Comparison of ENCODE assay signal across 8 mouse cellular contexts in genomic region chr1:74098004-74099000, GRCm38 (mm10). TPM values are rescaled to one million over a fixed set of nuclear protein-coding genes. Genes with fewer than 3 reads are reported as not detected.
DNase-seq lines count a peak whose midpoint lies in the region; ATAC-seq and TF ChIP-seq lines count a peak whose summit lies in the region.

No protein-coding gene starts in this region.

- H3K4me1 ChIP-seq in forebrain, embryonic 14.5 days (ENCODE audit: control insufficient read depth, insufficient read depth, low read length): peaks cover 29% of the 10 kb centered on the region
- H3K4me1 ChIP-seq in intestine, embryonic 15.5 days (replicated peaks): peaks cover 30% of the 10 kb centered on the region
- H3K4me1 ChIP-seq in liver, embryonic 14.5 days (replicated peaks; ENCODE audit: control insufficient read depth in 2 of 2, insufficient read depth in 2 of 2, low read length in 1 of 2): no peaks in the 10 kb centered on the region
- peaks cover 81% of the 10 kb centered on the region for H3K4me1 ChIP-seq in neural tube, embryonic 13.5 days (replicated peaks)

- ATAC-seq in forebrain, embryonic 14.5 days: peak; percentile 76
- ATAC-seq in intestine, embryonic 15.5 days: peak; percentile 53
- no peak for ATAC-seq in liver, embryonic 14.5 days (ENCODE audit: insufficient read depth)
- peak; percentile 67 for ATAC-seq in neural tube, embryonic 13.5 days (ENCODE audit: low read depth)
- ATAC-seq in erythroid progenitor cell, adult 5-6 weeks (replicated peaks; ENCODE audit: low FRiP score, poor library complexity, severe bottlenecking): no peak

- H3K36me3 ChIP-seq in forebrain, embryonic 14.5 days (ENCODE audit: control insufficient read depth, insufficient read depth, low read length): no peaks in the 10 kb centered on the region
- no peaks in the 10 kb centered on the region for H3K36me3 ChIP-seq in intestine, embryonic 15.5 days
- no peaks in the 10 kb centered on the region for H3K36me3 ChIP-seq in liver, embryonic 14.5 days (replicated peaks; ENCODE audit: control insufficient read depth, insufficient read depth, low read depth)
- H3K36me3 ChIP-seq in neural tube, embryonic 13.5 days: no peaks in the 10 kb centered on the region

- peak overlapping the region; percentile 90 for H3K4me2 ChIP-seq in forebrain, embryonic 14.5 days (ENCODE audit: low read length)
- H3K4me2 ChIP-seq in intestine, embryonic 15.5 days (replicated peaks): peak overlapping the region; percentile 95
- peak overlapping the region; percentile 42 for H3K4me2 ChIP-seq in liver, embryonic 14.5 days (ENCODE audit: low read depth)
- H3K4me2 ChIP-seq in neural tube, embryonic 13.5 days: peak overlapping the region; percentile 91

- H3K4me3 ChIP-seq in forebrain, embryonic 14.5 days (ENCODE audit: low read depth, low read length): peak overlapping the region; percentile 54
- H3K4me3 ChIP-seq in intestine, embryonic 15.5 days (replicated peaks): peak overlapping the region; percentile 54
- H3K4me3 ChIP-seq in liver, embryonic 14.5 days (ENCODE audit: insufficient read depth in 1 of 2, low read depth in 2 of 2, low read length in 2 of 2): 0 out of 4 replicates have a peak overlapping the region, but pooled peaks of 1 of the 2 experiments have one; percentile 18
- H3K4me3 ChIP-seq in neural tube, embryonic 13.5 days: peak overlapping the region; percentile 52

- H3K9me3 ChIP-seq in forebrain, embryonic 14.5 days (replicated peaks; ENCODE audit: control insufficient read depth, low read length): no peaks in the 10 kb centered on the region
- no peaks in the 10 kb centered on the region for H3K9me3 ChIP-seq in intestine, embryonic 15.5 days
- H3K9me3 ChIP-seq in liver, embryonic 14.5 days (ENCODE audit: control insufficient read depth, low read length): no peaks in the 10 kb centered on the region
- H3K9me3 ChIP-seq in neural tube, embryonic 13.5 days: no peaks in the 10 kb centered on the region

- DNase-seq in lung, adult 18-20 months: peak; percentile 42 to 50
- no peak for DNase-seq in lung, postnatal 25 days (ENCODE audit: low spot score)
- peak; percentile 68 for DNase-seq in adrenal gland, postnatal 25 days
- DNase-seq in forebrain, embryonic 14.5 days (ENCODE audit: low spot score): peak; percentile 85
- no peak for DNase-seq in liver, embryonic 14.5 days (ENCODE audit: low read depth in 3 of 3, low spot score in 3 of 3)

- no peak for TF ChIP-seq EP300 in liver, embryonic 14.5 days (IDR thresholded peaks at IDR 0.05; ENCODE audit: low read depth)

- peak overlapping the region; percentile 78 for H3K9ac ChIP-seq in forebrain, embryonic 14.5 days (ENCODE audit: low read length)
- peak overlapping the region; percentile 54 for H3K9ac ChIP-seq in intestine, embryonic 15.5 days
- no peak overlapping the region for H3K9ac ChIP-seq in liver, embryonic 14.5 days (replicated peaks)
- peak overlapping the region; percentile 71 for H3K9ac ChIP-seq in neural tube, embryonic 13.5 days

- H3K27ac ChIP-seq in forebrain, embryonic 14.5 days (ENCODE audit: low read depth, low read length): peak overlapping the region; percentile 88
- peak overlapping the region; percentile 55 for H3K27ac ChIP-seq in intestine, embryonic 15.5 days
- no peak overlapping the region for H3K27ac ChIP-seq in liver, embryonic 14.5 days
- H3K27ac ChIP-seq in neural tube, embryonic 13.5 days (replicated peaks): peak overlapping the region; percentile 83

- peak; percentile 22; the same call in 1 of the 2 replicates for TF ChIP-seq CTCF in liver, embryonic 14.5 days (IDR thresholded peaks at IDR 0.05; ENCODE audit: low read depth)

- WGBS in forebrain, embryonic 14.5 days: under 1% methylated on average over 56 of the region's 58 CpGs
- under 1% methylated on average over 58 of the region's 58 CpGs for WGBS in intestine, embryonic 15.5 days
- 2% methylated on average over 58 of the region's 58 CpGs for WGBS in liver, embryonic 14.5 days (ENCODE audit: insufficient replicate concordance)
- under 1% methylated on average over 56 of the region's 58 CpGs for WGBS in neural tube, embryonic 13.5 days

- 0 out of 2 replicates have a peak, but pooled peaks cover 4% of the 10 kb centered on the region for H3K27me3 ChIP-seq in forebrain, embryonic 14.5 days (replicated peaks; ENCODE audit: control insufficient read depth, insufficient read depth, low read length)
- peaks cover 28% of the 10 kb centered on the region for H3K27me3 ChIP-seq in intestine, embryonic 15.5 days (replicated peaks)
- H3K27me3 ChIP-seq in liver, embryonic 14.5 days (ENCODE audit: control insufficient read depth, insufficient read depth, low read length): peaks cover 50% of the 10 kb centered on the region
- peaks cover 32% of the 10 kb centered on the region; the same call in 1 of the 2 replicates for H3K27me3 ChIP-seq in neural tube, embryonic 13.5 days

RNA-seq across cellular contexts. Expression of gene Tns1, which starts 25.9 kb away (rescaled TPM):
- 270 and 436 TPM in 2 replicates for total RNA-seq in adrenal gland, postnatal 25 days (2021)
- 7.7 and 9.4 TPM in 2 replicates for polyA plus RNA-seq in forebrain, embryonic 14.5 days (2014; fragmentation: Nextera tagmentation; extraction: Ambion mirVana)
- 23.1 and 29.1 TPM in 2 replicates for polyA plus RNA-seq in intestine, embryonic 15.5 days (2015; fragmentation: Nextera tagmentation; extraction: Ambion mirVana)
- polyA plus RNA-seq in liver, embryonic 14.5 days (2012; rRNA removed): 7.2 and 8.7 TPM in 2 replicates
- polyA plus RNA-seq in liver, embryonic 14.5 days (2014; fragmentation: Nextera tagmentation; extraction: Ambion mirVana): 15.7 and 20.8 TPM in 2 replicates
- 15.8 and 17.0 TPM in 2 replicates for polyA plus RNA-seq in neural tube, embryonic 13.5 days (2015; fragmentation: Nextera tagmentation; extraction: Ambion mirVana)
- 20.5 and 21.6 TPM in 2 replicates for total RNA-seq in erythroid progenitor cell, adult 5-6 weeks (2015; ENCODE audit: low replicate concordance)
- total RNA-seq in erythroid progenitor cell, adult 5-6 weeks (2017; ENCODE audit: low replicate concordance): 20.0 and 49.5 TPM in 2 replicates

RNA-seq across cellular contexts. Expression of gene Rufy4, which starts 27.0 kb away (rescaled TPM):
- total RNA-seq in adrenal gland, postnatal 25 days (2021): 2.2 and 2.3 TPM in 2 replicates
- polyA plus RNA-seq in forebrain, embryonic 14.5 days (2014; fragmentation: Nextera tagmentation; extraction: Ambion mirVana): 0.24 and 0.27 TPM in 2 replicates
- 0.18 and 0.34 TPM in 2 replicates for polyA plus RNA-seq in intestine, embryonic 15.5 days (2015; fragmentation: Nextera tagmentation; extraction: Ambion mirVana)
- 0.02 and 0.09 TPM in 2 replicates for polyA plus RNA-seq in liver, embryonic 14.5 days (2012; rRNA removed)
- polyA plus RNA-seq in liver, embryonic 14.5 days (2014; fragmentation: Nextera tagmentation; extraction: Ambion mirVana): 0.04 TPM in 1 of 2 replicates, not detected in the other
- 0.14 TPM in 1 of 2 replicates, not detected in the other for polyA plus RNA-seq in neural tube, embryonic 13.5 days (2015; fragmentation: Nextera tagmentation; extraction: Ambion mirVana)
- not detected in 2 replicates for total RNA-seq in erythroid progenitor cell, adult 5-6 weeks (2015; ENCODE audit: low replicate concordance)
- total RNA-seq in erythroid progenitor cell, adult 5-6 weeks (2017; ENCODE audit: low replicate concordance): 0.13 TPM in 1 of 2 replicates, not detected in the other

RNA-seq across cellular contexts. Expression of gene Cxcr2, which starts 55.5 kb away (rescaled TPM):
- total RNA-seq in adrenal gland, postnatal 25 days (2021): not detected in 2 replicates
- 0.06 and 0.08 TPM in 2 replicates for polyA plus RNA-seq in forebrain, embryonic 14.5 days (2014; fragmentation: Nextera tagmentation; extraction: Ambion mirVana)
- 0.24 and 0.35 TPM in 2 replicates for polyA plus RNA-seq in intestine, embryonic 15.5 days (2015; fragmentation: Nextera tagmentation; extraction: Ambion mirVana)
- polyA plus RNA-seq in liver, embryonic 14.5 days (2012; rRNA removed): 0.59 and 0.76 TPM in 2 replicates
- 0.44 and 0.51 TPM in 2 replicates for polyA plus RNA-seq in liver, embryonic 14.5 days (2014; fragmentation: Nextera tagmentation; extraction: Ambion mirVana)
- polyA plus RNA-seq in neural tube, embryonic 13.5 days (2015; fragmentation: Nextera tagmentation; extraction: Ambion mirVana): 0.12 and 0.15 TPM in 2 replicates
- total RNA-seq in erythroid progenitor cell, adult 5-6 weeks (2015; ENCODE audit: low replicate concordance): 6.3 and 6.8 TPM in 2 replicates
- total RNA-seq in erythroid progenitor cell, adult 5-6 weeks (2017; ENCODE audit: low replicate concordance): 6.8 and 11.6 TPM in 2 replicates

Comparison
In these comparisons a context has a peak if more than half of its experiments do, and no peak if none do; other contexts are left out.
1. DNase-seq: peak in lung, adult 18-20 months (2 of 2), adrenal gland, postnatal 25 days (single experiment) and forebrain, embryonic 14.5 days (single experiment); none in lung, postnatal 25 days (single experiment) and liver, embryonic 14.5 days (0 of 3).
2. ATAC-seq: peak in forebrain, embryonic 14.5 days (single experiment), intestine, embryonic 15.5 days (single experiment) and neural tube, embryonic 13.5 days (single experiment); none in liver, embryonic 14.5 days (single experiment) and erythroid progenitor cell, adult 5-6 weeks (single experiment).
3. H3K4me2 ChIP-seq: peak in every context shown above with its lines; median percentile 95 in intestine, embryonic 15.5 days; 91 in neural tube, embryonic 13.5 days; 90 in forebrain, embryonic 14.5 days; 42 in liver, embryonic 14.5 days.